Mouse (Mus musculus): ENCODE measurements around the gene Fryl. TPM values are rescaled to one million over a fixed set of nuclear protein-coding genes. Genes with fewer than 3 reads are reported as not detected.

Gene Fryl
- polyA plus RNA-seq, 1 experiment from 2014 or later, result 20.8 TPM

GRCm38 (mm10) chr5:73156226-73156926, 100.0 kb downstream of the Fryl start:
- ATAC-seq (ENCODE audit: low FRiP score, low TSS enrichment) (peak; percentile 73), DNase-seq (ENCODE audit: low spot score) (peak; percentile 74)
- Histone ChIP-seq H3K9me3 (ENCODE audit: control insufficient read depth, low read length) (no peaks in the 10 kb centered on the region), H3K4me3 (ENCODE audit: low read depth, low read length) (no peak overlapping the region), H3K9ac (ENCODE audit: low read length) (no peak overlapping the region), H3K27ac (replicated peaks) (peak overlapping the region; percentile 63), H3K4me2 (replicated peaks; ENCODE audit: low read depth) (peak overlapping the region; percentile 11; the same call in 1 of the 2 replicates), H3K36me3 (ENCODE audit: control insufficient read depth, insufficient read depth, low read length) (no peaks in the 10 kb centered on the region), H3K4me1 (replicated peaks; ENCODE audit: control insufficient read depth, insufficient read depth) (peaks cover 9% of the 10 kb centered on the region; the same call in 1 of the 2 replicates), H3K27me3 (ENCODE audit: control insufficient read depth, insufficient read depth, low read length) (no peaks in the 10 kb centered on the region)
- WGBS, result 50% methylated on average over 15 of the region's 15 CpGs
- no peak for TF ChIP-seq EP300 (optimal IDR thresholded peaks at IDR 0.05)
- no peak for TF ChIP-seq CTCF (IDR thresholded peaks at IDR 0.05; ENCODE audit: low read depth)

GRCm38 (mm10) chr5:73153802-73154465, 102.5 kb downstream of the Fryl start:
- Histone ChIP-seq H3K27ac (replicated peaks) (no peak overlapping the region), H3K36me3 (ENCODE audit: control insufficient read depth, insufficient read depth, low read length) (no peaks in the 10 kb centered on the region), H3K9ac (ENCODE audit: low read length) (no peak overlapping the region), H3K9me3 (ENCODE audit: control insufficient read depth, low read length) (no peaks in the 10 kb centered on the region), H3K27me3 (ENCODE audit: control insufficient read depth, insufficient read depth, low read length) (no peaks in the 10 kb centered on the region), H3K4me1 (replicated peaks; ENCODE audit: control insufficient read depth, insufficient read depth) (peaks cover 9% of the 10 kb centered on the region; the same call in 1 of the 2 replicates), H3K4me3 (ENCODE audit: low read depth, low read length) (no peak overlapping the region), H3K4me2 (replicated peaks; ENCODE audit: low read depth) (no peak overlapping the region)
- WGBS, result 82% methylated on average over 14 of the region's 14 CpGs
- TF ChIP-seq CTCF (IDR thresholded peaks at IDR 0.05; ENCODE audit: low read depth) (no peak), EP300 (optimal IDR thresholded peaks at IDR 0.05) (no peak)
- ATAC-seq (ENCODE audit: low FRiP score, low TSS enrichment) (no peak), DNase-seq (ENCODE audit: low spot score) (no peak)

- H3K4me1 ChIP-seq (replicated peaks; ENCODE audit: control insufficient read depth, insufficient read depth), result peaks cover 9% of the 10 kb centered on the region; the same call in 1 of the 2 replicates
- TF ChIP-seq CTCF (IDR thresholded peaks at IDR 0.05; ENCODE audit: low read depth), result no peak
- TF ChIP-seq EP300 (optimal IDR thresholded peaks at IDR 0.05), result no peak
- no peaks in the 10 kb centered on the region for H3K9me3 ChIP-seq (ENCODE audit: control insufficient read depth, low read length)
- no peak overlapping the region for H3K4me2 ChIP-seq (replicated peaks; ENCODE audit: low read depth)
- no peak overlapping the region for H3K27ac ChIP-seq (replicated peaks)
- no peak for ATAC-seq (ENCODE audit: low FRiP score, low TSS enrichment)
- H3K36me3 ChIP-seq (ENCODE audit: control insufficient read depth, insufficient read depth, low read length), result no peaks in the 10 kb centered on the region
- H3K4me3 ChIP-seq (ENCODE audit: low read depth, low read length), result no peak overlapping the region
- DNase-seq (ENCODE audit: low spot score), result no peak
- no peak overlapping the region for H3K9ac ChIP-seq (ENCODE audit: low read length)
- no peaks in the 10 kb centered on the region for H3K27me3 ChIP-seq (ENCODE audit: control insufficient read depth, insufficient read depth, low read length)
Observed at GRCm38 (mm10) chr5:73152206-73152605, 104.2 kb downstream of the Fryl start.

GRCm38 (mm10) chr5:73150877-73151445, 105.5 kb downstream of the Fryl start:
- H3K27me3 ChIP-seq (ENCODE audit: control insufficient read depth, insufficient read depth, low read length), result no peaks in the 10 kb centered on the region
- H3K4me2 ChIP-seq (replicated peaks; ENCODE audit: low read depth), result no peak overlapping the region
- H3K9ac ChIP-seq (ENCODE audit: low read length), result no peak overlapping the region
- no peak overlapping the region for H3K27ac ChIP-seq (replicated peaks)
- 79% methylated on average over 6 of the region's 6 CpGs for WGBS
- H3K4me1 ChIP-seq (replicated peaks; ENCODE audit: control insufficient read depth, insufficient read depth), result no peaks in the 10 kb centered on the region
- no peak overlapping the region for H3K4me3 ChIP-seq (ENCODE audit: low read depth, low read length)
- no peaks in the 10 kb centered on the region for H3K9me3 ChIP-seq (ENCODE audit: control insufficient read depth, low read length)
- H3K36me3 ChIP-seq (ENCODE audit: control insufficient read depth, insufficient read depth, low read length), result no peaks in the 10 kb centered on the region
- DNase-seq (ENCODE audit: low spot score), result no peak
- TF ChIP-seq CTCF (IDR thresholded peaks at IDR 0.05; ENCODE audit: low read depth) (no peak), EP300 (optimal IDR thresholded peaks at IDR 0.05) (no peak)
- no peak for ATAC-seq (ENCODE audit: low FRiP score, low TSS enrichment)

- no peak for DNase-seq (ENCODE audit: low spot score)
Observed at GRCm38 (mm10) chr5:73144987-73145386, 111.4 kb downstream of the Fryl start.

More at GRCm38 (mm10) chr5:73144987-73145386, 111.4 kb downstream of the Fryl start:
- ATAC-seq (ENCODE audit: low FRiP score, low TSS enrichment), result no peak
- no peak overlapping the region for H3K27ac ChIP-seq (replicated peaks)
- TF ChIP-seq CTCF (IDR thresholded peaks at IDR 0.05; ENCODE audit: low read depth) (no peak), EP300 (optimal IDR thresholded peaks at IDR 0.05) (no peak)
- no peak overlapping the region for H3K4me2 ChIP-seq (replicated peaks; ENCODE audit: low read depth)
- H3K4me1 ChIP-seq (replicated peaks; ENCODE audit: control insufficient read depth, insufficient read depth), result no peaks in the 10 kb centered on the region
- WGBS, result 86% methylated on average over 11 of the region's 11 CpGs
- H3K4me3 ChIP-seq (ENCODE audit: low read depth, low read length), result no peak overlapping the region
- H3K36me3 ChIP-seq (ENCODE audit: control insufficient read depth, insufficient read depth, low read length), result 0 out of 2 replicates have a peak, but pooled peaks cover 3% of the 10 kb centered on the region
- H3K27me3 ChIP-seq (ENCODE audit: control insufficient read depth, insufficient read depth, low read length), result no peaks in the 10 kb centered on the region
- no peaks in the 10 kb centered on the region for H3K9me3 ChIP-seq (ENCODE audit: control insufficient read depth, low read length)
- H3K9ac ChIP-seq (ENCODE audit: low read length), result no peak overlapping the region
